Mouse (Mus musculus): ENCODE results near the gene Gm49368.
"Not testable (repeated sequence)": the region's sequence is repeated elsewhere in the genome, so short reads cannot be mapped to it uniquely, and the experiment has no call there.

The Gm49368 gene

DNA sequence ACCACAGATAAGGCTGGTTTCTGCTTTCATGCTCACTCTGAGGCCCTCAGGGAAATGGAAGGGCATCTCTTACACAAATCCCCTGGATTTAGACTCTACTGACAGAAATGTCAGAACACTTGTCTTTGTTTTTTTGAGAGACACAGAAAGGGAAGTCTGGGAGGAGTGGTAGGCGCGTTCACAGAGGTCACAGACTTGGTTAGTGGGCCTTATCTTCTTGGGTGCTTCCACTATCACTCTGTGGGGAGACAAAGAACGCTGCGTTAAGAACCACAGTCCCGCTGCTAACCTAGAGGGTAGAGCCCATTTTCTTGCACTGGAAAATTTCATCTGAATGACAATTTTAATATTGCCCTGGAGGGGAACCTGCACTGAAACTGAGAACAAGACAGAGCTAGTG lies 69.7 kb downstream of the Gm49368 start:
- no peak for DNase-seq (ENCODE audit: low spot score)

DNA sequence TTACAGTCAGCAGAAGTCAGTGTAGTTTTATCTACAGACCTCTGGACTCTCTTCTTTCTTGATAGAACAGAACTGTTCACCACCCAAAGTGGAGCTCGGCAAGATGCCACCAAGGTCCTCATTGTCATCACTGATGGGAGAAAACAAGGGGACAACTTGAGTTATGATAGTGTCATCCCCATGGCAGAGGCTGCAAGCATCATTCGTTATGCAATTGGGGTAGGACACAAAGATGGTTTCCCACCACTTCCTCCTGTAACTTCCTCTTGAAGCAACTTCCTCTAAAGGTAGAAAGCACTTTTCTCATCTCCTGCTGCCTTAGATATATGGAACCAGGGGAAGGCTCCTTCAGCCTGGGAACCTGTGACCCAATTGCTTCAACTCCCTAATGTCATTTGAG lies 71.1 kb downstream of the Gm49368 start:
- no peak for DNase-seq (ENCODE audit: low spot score)

DNA sequence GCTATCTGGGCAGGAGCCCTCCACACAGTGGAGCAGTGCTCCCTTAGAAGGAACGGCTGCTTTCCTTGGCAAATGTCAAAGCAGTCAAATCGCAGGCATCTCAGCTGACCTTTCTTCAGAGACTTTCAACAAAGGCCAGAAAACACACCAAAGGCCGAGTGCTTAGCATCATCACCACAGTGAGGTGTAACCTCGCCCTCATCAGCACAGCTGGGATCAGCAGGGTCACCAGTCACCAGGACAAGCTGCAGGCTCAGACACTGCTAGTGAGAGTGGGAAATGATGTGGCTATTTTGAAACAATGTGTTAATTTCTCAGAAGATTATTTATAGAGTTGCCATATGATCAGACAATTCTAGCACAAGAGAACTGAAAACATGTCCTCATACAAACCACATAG lies 74.4 kb downstream of the Gm49368 start:
- no peak for DNase-seq (ENCODE audit: low spot score)

DNA sequence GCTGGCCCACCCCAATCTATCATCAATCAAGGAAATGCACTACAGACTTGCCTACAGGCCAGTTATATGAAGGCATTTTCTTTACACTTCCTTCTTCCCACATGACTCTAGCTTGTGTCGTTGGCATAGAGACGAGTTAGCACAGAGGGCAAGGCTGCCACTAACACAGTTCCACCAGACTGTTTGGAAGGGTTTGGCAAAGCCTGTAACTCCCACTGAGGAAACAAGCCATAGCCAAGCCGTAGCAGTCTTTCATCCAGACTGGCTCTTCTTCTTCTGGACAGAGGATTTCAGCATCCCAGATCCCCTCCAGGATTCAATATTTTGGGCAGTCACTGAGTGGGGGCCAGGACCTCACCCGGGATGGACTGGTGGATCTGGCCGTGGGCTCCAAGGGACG lies 77.1 kb downstream of the Gm49368 start:
- no peak for DNase-seq (ENCODE audit: low spot score)

DNA sequence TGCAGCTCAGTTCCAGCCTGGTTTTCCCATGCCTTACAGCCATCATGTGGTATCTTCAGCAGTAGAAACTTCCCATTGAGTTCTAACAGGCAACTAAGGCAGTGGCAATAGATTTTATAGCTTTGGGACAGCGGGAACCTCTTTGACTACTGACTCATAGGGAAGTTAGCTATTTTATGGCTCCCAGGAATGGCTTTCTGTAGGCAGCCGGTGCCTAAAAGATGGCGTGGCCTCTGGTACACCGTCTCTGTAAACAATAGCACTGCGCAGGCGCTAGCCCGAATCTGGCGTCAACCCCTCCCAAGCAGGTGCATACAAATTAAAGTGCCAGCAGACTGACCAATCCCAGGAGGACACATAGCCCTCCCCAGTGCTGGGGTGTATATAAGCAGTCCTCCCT lies 88.5 kb downstream of the Gm49368 start:
- DNase-seq (ENCODE audit: low spot score) = no peak

DNA sequence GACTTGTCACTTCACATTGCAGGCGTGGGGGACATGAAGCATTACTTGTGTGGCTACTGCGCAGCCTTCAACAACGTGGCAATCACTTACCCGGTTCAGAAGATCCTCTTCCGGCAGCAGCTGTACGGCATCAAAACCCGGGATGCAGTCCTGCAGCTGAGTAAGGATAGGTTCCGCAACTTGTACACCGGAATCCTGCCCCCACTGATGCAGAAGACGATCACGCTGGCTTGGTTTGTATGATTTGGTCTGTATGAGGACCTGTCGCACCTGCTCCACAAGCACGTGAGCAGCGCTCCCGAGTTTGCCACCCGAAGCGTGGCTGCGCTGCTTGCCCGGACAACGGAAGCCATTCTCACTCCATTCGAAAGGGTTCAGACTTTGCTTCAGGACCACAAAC lies 91.6 kb downstream of the Gm49368 start, which contains the start of gene Itgad:
TSS of gene Itgad (plus strand) at position 301 of the 400 bp plus-strand sequence.
- no peak for DNase-seq (ENCODE audit: low spot score)

DNA sequence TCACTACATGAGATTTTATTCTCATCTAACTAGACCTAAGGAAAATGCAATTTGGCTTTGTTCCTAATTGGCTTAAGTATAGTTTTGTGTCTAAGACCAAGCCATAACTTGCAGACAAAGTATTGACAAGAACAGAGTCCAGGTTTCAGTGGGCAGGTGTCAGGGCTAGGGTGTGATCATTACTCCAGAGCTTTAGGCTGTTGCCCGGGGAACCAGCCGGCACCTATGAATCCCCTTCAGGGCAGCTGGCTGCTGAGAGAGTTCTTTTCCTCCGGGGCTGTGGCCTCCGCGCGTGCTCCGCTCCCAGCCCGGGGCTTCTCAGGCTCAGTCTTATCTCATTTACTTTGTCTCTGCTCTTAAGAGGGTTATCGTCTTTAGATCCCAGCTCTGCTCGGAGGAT lies 92.4 kb downstream of the Gm49368 start:
- DNase-seq (ENCODE audit: low spot score) = no peak

DNA sequence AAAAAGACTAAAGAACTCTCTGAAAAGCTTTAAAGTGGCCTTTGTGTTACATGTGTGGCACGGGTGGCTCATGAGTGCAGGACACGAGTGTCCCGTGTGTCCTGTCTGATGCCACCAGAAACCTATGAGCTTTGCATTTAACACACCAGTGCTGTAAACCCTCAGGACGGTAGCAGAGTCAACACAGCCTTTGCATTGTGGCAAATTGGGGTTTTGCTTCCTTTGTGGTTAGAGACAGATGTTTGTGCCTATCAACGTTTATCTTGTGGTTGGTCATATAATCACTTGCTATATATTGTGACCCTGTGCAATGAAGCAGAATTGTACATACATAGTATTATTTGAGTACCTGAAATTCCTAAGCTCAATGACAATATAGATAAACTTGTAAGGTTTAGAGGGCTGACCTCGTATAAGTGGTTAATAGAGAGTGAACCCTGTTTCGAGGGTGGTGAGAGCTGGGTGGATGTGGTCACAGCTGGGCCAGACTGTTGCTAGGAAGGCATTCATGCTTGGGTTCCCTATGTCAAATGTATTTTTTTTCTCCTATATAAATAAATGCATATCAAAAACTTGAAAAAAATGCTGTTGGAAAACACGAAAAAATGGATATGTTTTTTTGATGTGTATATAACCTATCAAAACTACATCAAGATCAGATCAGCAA lies 96.3 kb downstream of the Gm49368 start:
- not testable (repeated sequence) for DNase-seq (ENCODE audit: low spot score)

DNA sequence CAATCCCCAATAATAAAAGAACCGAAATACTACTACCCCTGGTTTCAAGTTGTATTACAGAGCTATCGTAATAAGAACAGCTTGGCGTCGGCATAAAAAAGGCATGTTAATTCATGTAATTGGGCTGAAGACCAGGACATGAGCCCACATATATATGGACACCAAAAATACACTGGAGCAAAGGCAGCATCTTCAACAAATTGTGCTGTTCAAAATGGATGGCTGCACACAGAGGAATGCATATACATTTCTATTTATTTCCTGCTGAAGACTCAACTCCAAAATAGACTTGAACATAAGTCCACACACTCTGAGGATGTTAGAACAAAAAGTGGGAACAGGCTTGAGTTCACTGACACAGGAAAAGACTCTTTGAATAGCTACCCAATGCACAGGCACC lies 101.5 kb downstream of the Gm49368 start:
- no peak for DNase-seq (ENCODE audit: low spot score)

DNA sequence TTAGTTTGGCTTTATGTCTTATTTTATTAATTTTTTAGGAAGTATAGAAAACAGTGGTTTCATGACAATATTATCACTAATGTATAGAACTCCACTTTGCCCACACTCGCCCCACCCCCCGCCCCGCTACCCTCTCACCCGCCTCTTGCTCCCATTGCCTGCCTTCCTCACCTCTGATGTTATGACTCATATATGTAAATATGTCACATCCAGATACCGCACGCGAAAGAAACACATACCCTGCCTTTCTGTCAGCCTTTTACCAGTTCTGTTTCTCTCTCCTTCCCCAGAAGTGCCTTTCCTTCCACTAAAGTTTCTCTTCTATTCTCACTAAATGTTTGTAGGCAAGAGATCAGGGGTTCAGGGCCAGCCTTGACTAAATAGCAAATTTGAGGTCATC lies 103.9 kb downstream of the Gm49368 start:
- DNase-seq (ENCODE audit: low spot score) = no peak

DNA sequence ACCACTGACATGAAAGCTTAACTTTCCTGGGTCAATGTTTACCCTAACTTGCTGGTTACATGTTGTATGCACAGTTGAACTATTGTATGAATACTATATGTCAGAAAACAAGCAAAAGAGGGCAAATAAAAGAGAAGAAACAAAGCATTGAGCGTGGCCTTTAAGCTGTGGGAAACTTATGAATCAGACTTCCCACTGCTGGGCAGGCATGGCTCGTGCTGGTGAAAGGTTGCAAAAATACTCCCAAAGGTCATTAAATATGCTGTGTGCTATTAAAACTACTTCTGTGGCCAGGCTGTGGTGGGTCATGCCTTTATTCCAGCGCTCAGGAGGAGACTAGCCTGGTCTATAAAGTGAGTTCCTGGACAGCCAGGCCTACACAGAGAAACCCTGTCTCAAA lies 107.5 kb downstream of the Gm49368 start:
- no peak for DNase-seq (ENCODE audit: low spot score)
